Mouse (Mus musculus) forebrain, embryonic 16.5 days (tissue): Measurements from ENCODE around the gene Pepd. TPM values are rescaled to one million over a fixed set of nuclear protein-coding genes. Genes with fewer than 3 reads are reported as not detected.

Source experiments
- ATAC-seq: fragments of 200-750 bp; cut with Nextera tagmentation; 2 replicates; pipeline ENCODE4 v1.8.0; 2017; ENCODE audit warnings: mild to moderate bottlenecking, moderate library complexity
- H3K27ac ChIP-seq: fragments of 300-500 bp; sonication (generic); 2 replicates; pipeline ENCODE4 v1.5.1; 2014; ENCODE audit warnings: low read length, control low read depth
- H3K27me3 ChIP-seq: fragments of 300-500 bp; sonication (generic); replicated peaks from 2 replicates; pipeline ENCODE4 v1.6.1; 2014; ENCODE audit warnings: low read length; ENCODE audit not compliant: control insufficient read depth, insufficient read depth
- H3K36me3 ChIP-seq: fragments of 300-500 bp; sonication (generic); 2 replicates; pipeline ENCODE4 v1.6.1; 2014; ENCODE audit not compliant: control insufficient read depth, insufficient read depth
- H3K4me1 ChIP-seq: fragments of 300-500 bp; sonication (generic); replicated peaks from 2 replicates; pipeline ENCODE4 v1.6.1; 2014; ENCODE audit warnings: low read length; ENCODE audit not compliant: control insufficient read depth, insufficient read depth
- H3K4me2 ChIP-seq: fragments of 300-500 bp; sonication (generic); 2 replicates; pipeline ENCODE4 v1.6.1; 2014; ENCODE audit warnings: mild to moderate bottlenecking, low read length, control low read depth
- H3K4me3 ChIP-seq: fragments of 300-500 bp; sonication (generic); replicated peaks from 2 replicates; pipeline ENCODE4 v1.5.1; 2014; ENCODE audit warnings: mild to moderate bottlenecking, low read length, control low read depth
- H3K9ac ChIP-seq: fragments of 300-500 bp; sonication (generic); replicated peaks from 2 replicates; pipeline ENCODE4 v1.6.1; 2014; ENCODE audit warnings: low read depth, low read length, control low read depth
- H3K9me3 ChIP-seq: fragments of 300-500 bp; sonication (generic); 2 replicates; pipeline ENCODE4 v1.6.1; 2016; ENCODE audit warnings: low read length; ENCODE audit not compliant: control insufficient read depth
- WGBS: fragments of 180-500 bp; shearing (Covaris S2); extraction: QIAGEN DNeasy Blood & Tissue Kit; methylation state at CpG from one replicate; pipeline ENCODE4 v1.1.7; 2014; 5-methylcytosine and 5-hydroxymethylcytosine counted together
- polyA plus RNA-seq: library from polyadenylated mRNA; unstranded; fragments of >200 nt; fragmentation: Nextera tagmentation; extraction: Ambion mirVana; gene quantifications from 2 replicates; pipeline ENCODE4 v1.2.1, GENCODE M21; 2015

Gene Pepd
- polyA plus RNA-seq, 1 experiment from 2014 or later = 58.0 TPM

- H3K9me3 ChIP-seq = no peaks in the 10 kb centered on the region
- H3K4me3 ChIP-seq = no peak overlapping the region
- no peak overlapping the region for H3K27ac ChIP-seq
- no peak for ATAC-seq
- H3K4me1 ChIP-seq = peaks cover 5% of the 10 kb centered on the region
- H3K27me3 ChIP-seq = no peaks in the 10 kb centered on the region
- H3K36me3 ChIP-seq = no peaks in the 10 kb centered on the region
- WGBS = 56% methylated on average over 5 of the region's 5 CpGs
- no peak overlapping the region for H3K4me2 ChIP-seq
- H3K9ac ChIP-seq = no peak overlapping the region
Measured at GRCm38 (mm10) chr7:34925208-34925607, 13.0 kb downstream of the Pepd start.

- Histone ChIP-seq H3K27ac (no peak overlapping the region), H3K9me3 (no peaks in the 10 kb centered on the region), H3K4me2 (no peak overlapping the region), H3K27me3 (no peaks in the 10 kb centered on the region), H3K4me3 (no peak overlapping the region), H3K36me3 (no peaks in the 10 kb centered on the region), H3K4me1 (peaks cover 5% of the 10 kb centered on the region), H3K9ac (no peak overlapping the region)
- no peak for ATAC-seq
- WGBS = 89% methylated on average over 7 of the region's 7 CpGs
Measured at GRCm38 (mm10) chr7:34925956-34926355, 13.8 kb downstream of the Pepd start.

GRCm38 (mm10) chr7:34929614-34930262 lies 17.6 kb downstream of the Pepd start:
- ATAC-seq = 0 out of 2 replicates have a peak, but pooled peaks have one; percentile 23
- H3K36me3 ChIP-seq = no peaks in the 10 kb centered on the region
- no peak overlapping the region for H3K4me2 ChIP-seq
- no peak overlapping the region for H3K9ac ChIP-seq
- no peak overlapping the region for H3K27ac ChIP-seq
- H3K4me3 ChIP-seq = no peak overlapping the region
- peaks cover 7% of the 10 kb centered on the region for H3K4me1 ChIP-seq
- H3K27me3 ChIP-seq = no peaks in the 10 kb centered on the region
- H3K9me3 ChIP-seq = no peaks in the 10 kb centered on the region
- 44% methylated on average over 8 of the region's 8 CpGs for WGBS

- Histone ChIP-seq H3K4me2 (no peak overlapping the region), H3K27ac (no peak overlapping the region), H3K36me3 (no peaks in the 10 kb centered on the region), H3K4me3 (no peak overlapping the region), H3K9ac (no peak overlapping the region), H3K9me3 (no peaks in the 10 kb centered on the region), H3K27me3 (no peaks in the 10 kb centered on the region), H3K4me1 (peaks cover 7% of the 10 kb centered on the region)
- no peak for ATAC-seq
- WGBS = 55% methylated on average over 7 of the region's 7 CpGs
Measured at GRCm38 (mm10) chr7:34930263-34930757, 18.1 kb downstream of the Pepd start.

GRCm38 (mm10) chr7:34932631-34933030 lies 20.5 kb downstream of the Pepd start:
- peaks cover 6% of the 10 kb centered on the region; the same call in 1 of the 2 replicates for H3K9me3 ChIP-seq
- H3K4me2 ChIP-seq = no peak overlapping the region
- 83% methylated on average over 8 of the region's 8 CpGs for whole genome bisulfite sequencing
- peaks cover 12% of the 10 kb centered on the region for H3K36me3 ChIP-seq
- no peak for ATAC-seq
- no peak overlapping the region for H3K9ac ChIP-seq
- no peaks in the 10 kb centered on the region for H3K27me3 ChIP-seq
- H3K27ac ChIP-seq = no peak overlapping the region
- no peak overlapping the region for H3K4me3 ChIP-seq
- H3K4me1 ChIP-seq = peaks cover 7% of the 10 kb centered on the region

- Histone ChIP-seq H3K9me3 (peaks cover 6% of the 10 kb centered on the region; the same call in 1 of the 2 replicates), H3K4me1 (peaks cover 7% of the 10 kb centered on the region), H3K4me2 (no peak overlapping the region), H3K27ac (no peak overlapping the region), H3K36me3 (peaks cover 12% of the 10 kb centered on the region), H3K9ac (no peak overlapping the region), H3K4me3 (no peak overlapping the region), H3K27me3 (no peaks in the 10 kb centered on the region)
- no peak for ATAC-seq
- WGBS = 79% methylated on average over 3 of the region's 3 CpGs
Measured at GRCm38 (mm10) chr7:34933142-34933541, 21.0 kb downstream of the Pepd start.

GRCm38 (mm10) chr7:34936347-34936746 lies 24.2 kb downstream of the Pepd start:
- no peak overlapping the region for H3K4me2 ChIP-seq
- H3K9me3 ChIP-seq = peaks cover 6% of the 10 kb centered on the region; the same call in 1 of the 2 replicates
- no peak overlapping the region for H3K27ac ChIP-seq
- H3K9ac ChIP-seq = no peak overlapping the region
- peaks cover 19% of the 10 kb centered on the region for H3K4me1 ChIP-seq
- WGBS = 95% methylated on average over 2 of the region's 2 CpGs
- no peak for ATAC-seq
- peaks cover 12% of the 10 kb centered on the region for H3K36me3 ChIP-seq
- no peaks in the 10 kb centered on the region for H3K27me3 ChIP-seq
- H3K4me3 ChIP-seq = no peak overlapping the region

GRCm38 (mm10) chr7:34938636-34939261 lies 26.6 kb downstream of the Pepd start:
- WGBS = 23% methylated on average over 5 of the region's 7 CpGs
- Histone ChIP-seq H3K27ac (no peak overlapping the region), H3K4me2 (no peak overlapping the region), H3K4me3 (no peak overlapping the region), H3K4me1 (peaks cover 19% of the 10 kb centered on the region), H3K9me3 (peaks cover 6% of the 10 kb centered on the region; the same call in 1 of the 2 replicates), H3K27me3 (no peaks in the 10 kb centered on the region), H3K36me3 (peaks cover 12% of the 10 kb centered on the region), H3K9ac (no peak overlapping the region)
- ATAC-seq = peak; percentile 37; the same call in 1 of the 2 replicates

GRCm38 (mm10) chr7:34939262-34939951 lies 27.2 kb downstream of the Pepd start:
- peak; percentile 63 for ATAC-seq
- Histone ChIP-seq H3K36me3 (peaks cover 12% of the 10 kb centered on the region), H3K4me3 (no peak overlapping the region), H3K27me3 (no peaks in the 10 kb centered on the region), H3K4me1 (peaks cover 19% of the 10 kb centered on the region), H3K4me2 (no peak overlapping the region), H3K27ac (peak overlapping the region; percentile 52; the same call in 1 of the 2 replicates), H3K9ac (0 out of 2 replicates have a peak overlapping the region, but pooled peaks have one; percentile 4), H3K9me3 (peaks cover 6% of the 10 kb centered on the region; the same call in 1 of the 2 replicates)
- WGBS = 13% methylated on average over 14 of the region's 14 CpGs
